Mouse (Mus musculus) midbrain, embryonic 14.5 days (tissue): ENCODE results near the gene Scnn1a. TPM values are rescaled to one million over a fixed set of nuclear protein-coding genes. Genes with fewer than 3 reads are reported as not detected.

Source experiments
- ATAC-seq: fragments of 200-750 bp; cut with Nextera tagmentation; 2 replicates; pipeline ENCODE4 v1.8.0; 2017; ENCODE audit warnings: moderate number of reproducible peaks, moderate library complexity; ENCODE audit not compliant: low FRiP score, low TSS enrichment
- DNase-seq: peaks from one replicate; pipeline ENCODE4 v3.0.0-alpha.2; 2015
- H3K27ac ChIP-seq: fragments of 300-500 bp; sonication (generic); replicated peaks from 2 replicates; pipeline ENCODE4 v1.5.1; 2014; ENCODE audit warnings: mild to moderate bottlenecking, low read depth, low read length, moderate library complexity
- H3K27me3 ChIP-seq: fragments of 300-500 bp; sonication (generic); 2 replicates; pipeline ENCODE4 v1.6.1; 2014; ENCODE audit warnings: low read length, control low read depth, mixed read lengths; ENCODE audit not compliant: control insufficient read depth, insufficient read depth
- H3K36me3 ChIP-seq: fragments of 300-500 bp; sonication (generic); 2 replicates; pipeline ENCODE4 v1.6.1; 2014; ENCODE audit warnings: low read length, control low read depth; ENCODE audit not compliant: control insufficient read depth, insufficient read depth
- H3K4me1 ChIP-seq: fragments of 300-500 bp; sonication (generic); 2 replicates; pipeline ENCODE4 v1.6.1; 2014; ENCODE audit warnings: mild to moderate bottlenecking, antibody characterized with exemption, low read length, control low read depth; ENCODE audit not compliant: control insufficient read depth, insufficient read depth
- H3K4me2 ChIP-seq: fragments of 300-500 bp; sonication (generic); 2 replicates; pipeline ENCODE4 v1.6.1; 2014; ENCODE audit warnings: mild to moderate bottlenecking, low read length, moderate library complexity
- H3K4me3 ChIP-seq: fragments of 300-500 bp; sonication (generic); replicated peaks from 2 replicates; pipeline ENCODE4 v1.5.1; 2014; ENCODE audit warnings: low read depth, low read length
- H3K9ac ChIP-seq: fragments of 300-500 bp; sonication (generic); replicated peaks from 2 replicates; pipeline ENCODE4 v1.6.1; 2014; ENCODE audit warnings: mild to moderate bottlenecking, low read length, moderate library complexity
- H3K9me3 ChIP-seq: fragments of 300-500 bp; sonication (generic); 2 replicates; pipeline ENCODE4 v1.6.1; 2016; ENCODE audit warnings: low read length, control low read depth, mixed read lengths; ENCODE audit not compliant: control insufficient read depth
- WGBS: fragments of 180-500 bp; shearing (Covaris S2); extraction: QIAGEN DNeasy Blood & Tissue Kit; methylation state at CpG from one replicate; pipeline ENCODE4 v1.1.7; 2014; 5-methylcytosine and 5-hydroxymethylcytosine counted together
- polyA plus RNA-seq: library from polyadenylated mRNA; unstranded; fragments of >200 nt; fragmentation: Nextera tagmentation; extraction: Ambion mirVana; gene quantifications from 2 replicates; pipeline ENCODE4 v1.2.1, GENCODE M21; 2014

Gene Scnn1a
- polyA plus RNA-seq, 1 experiment from 2014 or later, result 0.51 TPM

DNA sequence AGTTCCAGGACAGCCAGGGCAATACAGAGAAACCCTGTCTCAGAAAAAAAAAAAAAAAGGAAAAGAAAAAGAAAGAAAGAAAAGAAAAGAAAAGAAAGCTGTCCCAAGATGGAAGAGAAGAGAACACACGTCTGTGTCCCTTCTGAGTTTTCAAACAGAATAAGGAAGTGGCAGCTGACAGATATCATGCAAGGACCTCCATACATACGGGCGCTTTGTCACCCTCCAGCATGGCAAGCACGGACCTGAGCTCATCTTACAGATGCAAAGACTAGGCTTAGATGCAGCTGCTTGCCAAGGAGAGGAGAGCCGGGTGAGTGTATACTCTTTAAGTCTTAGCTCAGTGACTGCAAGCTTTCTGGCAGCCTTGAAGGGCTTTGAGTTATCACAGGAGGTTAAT is 45.1 kb downstream of the Scnn1a start:
- 86% methylated on average over 5 of the region's 5 CpGs for WGBS
- Histone ChIP-seq H3K36me3 (no peaks in the 10 kb centered on the region), H3K9ac (no peak overlapping the region)

DNA sequence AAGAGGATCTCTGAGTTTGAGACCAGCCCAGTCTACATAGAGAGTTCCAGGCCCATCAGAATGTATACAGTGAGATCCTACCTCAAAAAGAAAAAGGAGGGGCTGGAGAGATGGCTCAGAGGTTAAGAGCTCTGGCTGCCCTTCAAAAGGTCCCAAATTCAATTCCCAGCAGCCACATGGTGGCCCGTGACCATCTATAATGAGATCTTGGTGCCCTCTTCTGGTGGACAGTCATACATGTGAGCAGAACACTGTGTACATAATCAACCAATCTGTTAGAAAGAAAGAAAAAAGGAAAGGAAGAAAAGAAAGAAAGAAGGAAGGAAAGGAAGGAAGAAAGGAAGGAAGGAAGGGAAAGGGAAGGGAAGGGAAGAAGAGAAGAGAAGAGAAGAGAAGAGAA is 45.7 kb downstream of the Scnn1a start:
- H3K27me3 ChIP-seq, result peaks cover 30% of the 10 kb centered on the region
- no peak overlapping the region for H3K4me2 ChIP-seq
- peaks cover 15% of the 10 kb centered on the region for H3K4me1 ChIP-seq
- no peaks in the 10 kb centered on the region for H3K36me3 ChIP-seq
- no peak overlapping the region for H3K9ac ChIP-seq
- no peak for DNase-seq
- ATAC-seq, result no peak
- 82% methylated on average over 1 of the region's 1 CpGs for WGBS
- no peak overlapping the region for H3K27ac ChIP-seq
- H3K4me3 ChIP-seq, result no peak overlapping the region
- no peaks in the 10 kb centered on the region for H3K9me3 ChIP-seq

More for the DNA sequence above, 45.1 kb downstream of the Scnn1a start:
- H3K9me3 ChIP-seq, result no peaks in the 10 kb centered on the region
- no peak overlapping the region for H3K27ac ChIP-seq
- H3K27me3 ChIP-seq, result peaks cover 36% of the 10 kb centered on the region
- no peak overlapping the region for H3K4me2 ChIP-seq
- H3K4me1 ChIP-seq, result peaks cover 16% of the 10 kb centered on the region
- no peak for ATAC-seq
- no peak for DNase-seq
- H3K4me3 ChIP-seq, result no peak overlapping the region

DNA sequence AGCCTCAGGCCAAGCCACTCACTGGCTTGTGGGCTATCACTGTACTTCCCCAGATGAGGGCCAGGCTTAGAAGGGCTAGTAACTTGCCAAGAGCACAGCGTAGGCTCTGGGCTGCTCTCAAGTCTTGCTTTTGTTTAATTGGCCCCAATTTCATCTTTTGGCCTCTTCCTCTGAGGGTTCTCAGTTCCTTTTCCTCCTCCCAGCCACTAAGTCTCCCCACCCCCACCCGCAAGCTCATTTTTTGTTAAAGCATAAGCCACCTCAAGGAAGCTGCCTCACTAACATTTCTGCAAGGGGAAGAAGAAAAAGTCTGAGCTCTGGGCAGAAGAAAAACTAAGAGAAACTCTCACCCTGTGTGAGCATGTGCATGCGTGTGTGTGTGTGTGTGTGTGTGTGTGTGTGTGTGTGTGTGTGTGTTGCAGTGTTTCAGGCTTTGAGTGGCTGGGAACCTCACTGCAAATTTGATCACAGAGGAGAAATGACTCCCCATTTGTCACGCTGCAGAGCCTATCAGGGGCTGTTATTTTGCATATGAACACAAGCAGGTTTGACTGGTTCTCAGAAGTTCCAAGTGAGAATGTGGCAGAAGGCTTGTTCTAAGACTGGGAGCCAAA is 47.4 kb downstream of the Scnn1a start:
- H3K9me3 ChIP-seq, result no peaks in the 10 kb centered on the region
- H3K27ac ChIP-seq, result no peak overlapping the region
- peaks cover 10% of the 10 kb centered on the region for H3K4me1 ChIP-seq
- 48% methylated on average over 4 of the region's 4 CpGs for WGBS
- ATAC-seq (no peak), DNase-seq (no peak)
- no peak overlapping the region for H3K9ac ChIP-seq
- no peak overlapping the region for H3K4me2 ChIP-seq
- H3K27me3 ChIP-seq, result peaks cover 18% of the 10 kb centered on the region
- no peak overlapping the region for H3K4me3 ChIP-seq
- H3K36me3 ChIP-seq, result no peaks in the 10 kb centered on the region

DNA sequence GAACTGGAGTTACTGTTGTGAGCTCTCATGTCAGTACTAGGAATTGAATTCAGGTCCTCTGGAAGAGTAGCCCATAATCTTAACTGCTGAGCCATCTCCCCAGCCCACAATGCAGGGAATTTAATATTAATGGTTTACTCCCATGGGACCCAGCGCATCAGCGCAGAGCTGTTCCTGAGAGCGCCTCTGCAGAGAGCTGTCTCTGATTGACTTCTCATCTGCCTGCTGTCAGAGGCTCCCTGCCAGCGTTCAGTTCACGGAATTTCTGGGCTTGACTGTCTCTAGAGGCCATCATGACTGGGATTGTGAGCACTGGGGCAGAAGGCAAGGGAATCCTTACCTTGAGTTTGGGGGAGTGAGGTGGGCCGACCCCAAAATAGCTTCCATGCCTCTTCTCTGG is 56.6 kb downstream of the Scnn1a start:
- Histone ChIP-seq H3K9ac (no peak overlapping the region), H3K27me3 (peaks cover 34% of the 10 kb centered on the region), H3K27ac (no peak overlapping the region), H3K4me3 (no peak overlapping the region), H3K4me2 (no peak overlapping the region), H3K36me3 (no peaks in the 10 kb centered on the region), H3K9me3 (no peaks in the 10 kb centered on the region), H3K4me1 (peaks cover 5% of the 10 kb centered on the region; the same call in 1 of the 2 replicates)
- 32% methylated on average over 6 of the region's 6 CpGs for WGBS
- peak; percentile 61 for DNase-seq
- no peak for ATAC-seq

DNA sequence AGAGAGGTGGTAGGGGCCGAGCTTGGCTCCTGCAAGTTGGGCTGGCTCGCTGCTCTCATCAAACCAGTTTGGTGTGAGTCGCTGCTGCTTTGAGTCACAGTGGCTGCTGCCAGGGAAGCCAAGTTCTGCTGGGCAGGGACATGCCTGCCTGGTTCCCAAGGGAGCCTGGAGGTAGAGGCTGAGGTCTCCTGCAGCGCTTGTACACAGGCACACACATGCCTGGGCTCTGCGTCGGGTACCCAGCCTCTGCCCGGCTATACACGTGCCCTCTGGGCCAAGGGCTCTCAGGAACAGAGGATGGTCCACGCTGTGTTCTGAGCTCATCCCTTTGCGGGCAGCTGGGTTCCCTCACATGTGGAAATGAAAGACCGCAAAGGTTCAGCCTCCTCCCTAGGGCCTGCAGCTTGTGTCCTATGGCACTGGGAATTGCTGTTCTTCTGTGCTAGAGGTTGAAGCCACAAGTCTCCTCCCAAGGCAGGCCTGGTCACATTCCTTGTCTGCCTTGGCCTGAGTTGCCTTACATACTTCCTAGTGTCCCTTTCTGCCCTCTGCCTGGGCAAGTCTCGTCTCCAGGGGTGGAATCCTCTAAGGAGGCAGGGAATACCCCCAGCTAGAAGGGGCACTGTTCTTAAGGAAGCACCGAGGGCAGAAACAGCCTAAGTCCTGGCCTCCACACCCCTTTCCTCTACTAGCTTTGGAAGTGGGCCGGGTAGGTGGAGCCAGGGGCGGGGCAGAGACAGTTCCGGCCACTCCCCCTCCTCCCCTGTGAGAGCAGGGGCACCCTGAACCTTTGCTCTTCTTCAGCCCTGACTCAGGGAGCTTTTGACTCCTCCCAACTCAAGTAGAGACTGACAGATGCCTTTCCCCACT is 57.4 kb downstream of the Scnn1a start:
- no peak overlapping the region for H3K9ac ChIP-seq
- 40% methylated on average over 16 of the region's 16 CpGs for WGBS
- H3K27ac ChIP-seq, result no peak overlapping the region
- peaks cover 5% of the 10 kb centered on the region; the same call in 1 of the 2 replicates for H3K4me1 ChIP-seq
- no peak overlapping the region for H3K4me3 ChIP-seq
- H3K36me3 ChIP-seq, result no peaks in the 10 kb centered on the region
- DNase-seq (no peak), ATAC-seq (no peak)
- peaks cover 34% of the 10 kb centered on the region for H3K27me3 ChIP-seq
- H3K4me2 ChIP-seq, result no peak overlapping the region
- H3K9me3 ChIP-seq, result no peaks in the 10 kb centered on the region

DNA sequence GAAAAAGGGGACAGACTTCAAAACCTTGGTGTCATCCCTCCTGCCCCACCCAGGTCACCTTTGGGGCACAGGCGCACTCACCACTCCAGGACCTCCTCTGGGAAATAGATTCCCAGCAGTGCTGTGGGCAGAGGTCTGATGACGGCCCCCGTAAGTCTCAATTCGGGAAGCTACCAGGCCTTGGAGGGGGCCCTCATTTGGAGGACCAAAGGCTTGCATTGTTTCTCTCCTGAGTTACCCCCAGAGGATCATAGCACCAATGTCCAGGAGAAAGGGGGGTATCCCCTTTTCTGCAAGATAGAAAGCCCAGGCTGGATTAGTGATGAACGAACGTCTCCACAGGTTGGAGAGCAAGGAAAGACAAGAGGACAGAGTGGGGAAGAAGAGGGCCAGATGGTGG is 58.2 kb downstream of the Scnn1a start:
- Histone ChIP-seq H3K36me3 (no peaks in the 10 kb centered on the region), H3K4me3 (no peak overlapping the region), H3K27ac (no peak overlapping the region), H3K9me3 (no peaks in the 10 kb centered on the region), H3K4me2 (no peak overlapping the region), H3K27me3 (peaks cover 34% of the 10 kb centered on the region), H3K4me1 (peaks cover 5% of the 10 kb centered on the region; the same call in 1 of the 2 replicates), H3K9ac (no peak overlapping the region)
- DNase-seq (no peak), ATAC-seq (no peak)
- WGBS, result 14% methylated on average over 6 of the region's 6 CpGs

DNA sequence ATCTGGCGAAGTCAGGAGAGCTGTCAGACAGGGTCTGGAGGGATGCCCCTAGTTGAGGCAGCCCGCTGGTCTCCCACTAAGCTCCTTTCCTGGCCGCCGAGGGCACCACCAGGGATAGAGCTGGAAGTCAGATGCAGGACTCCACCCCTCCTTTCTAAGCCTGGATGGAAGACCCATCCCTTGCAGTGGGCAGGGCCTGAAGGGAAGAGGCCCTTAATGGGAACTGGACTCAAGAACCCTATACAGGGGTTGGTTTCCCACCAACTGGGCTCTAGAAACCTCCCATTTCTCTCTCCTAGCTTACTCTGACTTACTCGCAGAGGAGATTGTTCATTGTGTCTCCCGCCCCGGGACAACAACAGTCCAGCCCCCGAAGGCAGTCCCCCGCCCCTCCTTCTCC is 59.3 kb downstream of the Scnn1a start:
- Histone ChIP-seq H3K9ac (no peak overlapping the region), H3K9me3 (no peaks in the 10 kb centered on the region), H3K4me1 (peaks cover 5% of the 10 kb centered on the region; the same call in 1 of the 2 replicates), H3K4me3 (peak overlapping the region; percentile 31; the same call in 1 of the 2 replicates), H3K27me3 (peaks cover 34% of the 10 kb centered on the region), H3K4me2 (peak overlapping the region; percentile 59), H3K27ac (no peak overlapping the region), H3K36me3 (no peaks in the 10 kb centered on the region)
- ATAC-seq (no peak), DNase-seq (no peak)
- 4% methylated on average over 9 of the region's 9 CpGs for WGBS

DNA sequence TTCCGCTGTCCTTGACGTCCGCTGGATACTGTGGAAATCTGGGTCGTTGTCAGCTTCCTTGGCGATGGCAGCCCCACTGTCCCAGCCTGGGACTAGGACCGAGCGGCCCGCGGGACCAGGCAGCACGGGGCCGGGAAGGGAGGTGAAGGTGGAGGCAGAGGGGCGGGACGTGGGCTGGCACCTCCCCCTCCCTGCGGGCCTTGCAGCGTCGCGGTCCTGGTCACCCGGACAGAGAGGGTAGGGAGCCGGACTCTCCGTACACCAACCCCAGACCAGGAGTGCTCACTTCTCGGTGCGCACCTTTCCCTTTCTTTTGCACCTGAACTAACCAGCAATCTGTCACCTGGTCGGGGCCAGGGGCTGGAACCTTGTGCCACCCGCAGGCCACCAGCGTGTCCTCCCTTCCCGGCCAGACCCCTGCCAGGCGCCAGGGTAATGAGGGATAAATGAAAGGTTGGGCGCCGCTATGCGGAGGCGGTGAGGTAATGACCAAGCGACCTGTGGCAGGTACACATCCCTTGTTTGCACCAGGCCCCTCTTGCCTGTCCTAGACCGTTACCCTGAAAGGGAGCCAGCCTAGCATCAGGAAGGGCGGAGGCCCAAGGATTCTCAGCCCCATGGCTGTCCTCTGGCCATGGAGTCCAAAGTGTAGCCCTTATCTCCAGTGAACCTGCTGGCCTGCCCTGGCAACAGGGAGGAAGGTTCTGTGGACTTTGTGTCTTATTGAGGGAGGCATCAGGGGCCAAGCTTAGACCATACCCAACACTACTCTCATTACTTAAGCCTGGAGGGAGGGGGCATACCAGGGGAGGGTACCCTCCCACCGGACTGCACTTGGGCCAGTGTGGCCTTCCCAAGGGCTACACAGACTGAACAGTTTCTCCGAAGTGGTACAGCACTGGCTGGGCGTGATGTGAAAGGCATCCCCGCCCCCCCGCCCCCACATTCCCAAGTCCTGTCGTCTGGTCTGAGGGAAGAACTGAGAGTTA is 60.2 kb downstream of the Scnn1a start, which contains the start of gene Plekhg6:
TSS of gene Plekhg6 (minus strand) at position 422 of the 989 bp plus-strand sequence.
- peak within 1 kb of the TSS; percentile 59 for H3K4me2 ChIP-seq
- peaks cover 34% of the 10 kb centered on the region for H3K27me3 ChIP-seq
- ATAC-seq (no peak), DNase-seq (no peak)
- WGBS, result 11% methylated on average over 40 of the region's 40 CpGs
- H3K36me3 ChIP-seq, result no peaks in the 10 kb centered on the region
- no peak within 1 kb of the TSS for H3K27ac ChIP-seq
- no peaks in the 10 kb centered on the region for H3K9me3 ChIP-seq
- peaks cover 5% of the 10 kb centered on the region; the same call in 1 of the 2 replicates for H3K4me1 ChIP-seq
- peak within 1 kb of the TSS; percentile 32; the same call in 1 of the 2 replicates for H3K9ac ChIP-seq
- peak within 1 kb of the TSS; percentile 31 for H3K4me3 ChIP-seq
